Mouse (Mus musculus) MEL (cell line): ENCODE measurements around the gene Gpr61.

Source experiments
- CTCF ChIP-seq, 3 experiments: IDR thresholded peaks in 2 of 3; conservative IDR thresholded peaks in 1 of 3; 2 replicates each; pipeline ENCODE4 v1.5.1; 2011 to 2012; ENCODE audit warnings: low read length in 3 of 3, low read depth in 2 of 3, mild to moderate bottlenecking in 2 of 3, improper control_type of control experiment in 1 of 3, inconsistent platforms in 1 of 3, mixed read lengths in 1 of 3, moderate library complexity in 1 of 3; ENCODE audit not compliant: control insufficient read depth in 1 of 3, insufficient read depth in 1 of 3, poor library complexity in 1 of 3, severe bottlenecking in 1 of 3
- GATA1 ChIP-seq: IDR thresholded peaks from 2 replicates; pipeline ENCODE4 v1.6.1; 2011; ENCODE audit warnings: low read depth, low read length, improper control_type of control experiment
- HCFC1 ChIP-seq: IDR thresholded peaks from 2 replicates; pipeline ENCODE4 v1.6.1; 2012; ENCODE audit warnings: low read depth, mild to moderate bottlenecking, inconsistent platforms, low read length, improper control_type of control experiment, moderate library complexity
- MEF2A ChIP-seq: IDR thresholded peaks from 2 replicates; pipeline ENCODE4 v1.6.1; 2014; ENCODE audit warnings: low read depth, mild to moderate bottlenecking, inconsistent platforms, low read length, improper control_type of control experiment; ENCODE audit not compliant: poor library complexity, insufficient replicate concordance, severe bottlenecking; ENCODE audit errors: extremely low read depth
- POLR2A ChIP-seq, 2 experiments: IDR thresholded peaks; 2 replicates each; pipeline ENCODE4 v1.6.1; 2011 to 2012; ENCODE audit warnings: low read length in 2 of 2, mild to moderate bottlenecking in 2 of 2, control low read depth in 1 of 2, improper control_type of control experiment in 1 of 2, low read depth in 1 of 2, moderate library complexity in 1 of 2; ENCODE audit not compliant: control insufficient read depth in 1 of 2, insufficient read depth in 1 of 2, poor library complexity in 1 of 2
- RAD21 ChIP-seq: IDR thresholded peaks from 2 replicates; pipeline ENCODE4 v1.6.1; 2011; ENCODE audit warnings: mild to moderate bottlenecking, low read depth, low read length, improper control_type of control experiment
- USF1 ChIP-seq: IDR thresholded peaks from 2 replicates; pipeline ENCODE4 v1.6.1; 2014; ENCODE audit warnings: low read depth, mild to moderate bottlenecking, inconsistent platforms, low read length, improper control_type of control experiment, moderate library complexity

- TF ChIP-seq USF1, result no peak
- TF ChIP-seq CTCF (IDR thresholded peaks at IDR 0.05 in 2 of 3, conservative IDR thresholded peaks at IDR 0.05 in 1 of 3; ENCODE audit: control insufficient read depth in 1 of 3, insufficient read depth in 1 of 3, low read depth in 2 of 3, low read length in 3 of 3, poor library complexity in 1 of 3, severe bottlenecking in 1 of 3), result no peak
- TF ChIP-seq POLR2A (IDR thresholded peaks at IDR 0.05; ENCODE audit: control insufficient read depth in 1 of 2, insufficient read depth in 1 of 2, low read depth in 1 of 2, low read length in 2 of 2, poor library complexity in 1 of 2), result no peak
- no peak for TF ChIP-seq GATA1
- TF ChIP-seq HCFC1, result no peak
- TF ChIP-seq MEF2A, result no peak
- TF ChIP-seq RAD21, result no peak
Measured at GRCm38 (mm10) chr3:108102075-108102474, 52.6 kb downstream of the Gpr61 start.
